Mouse (Mus musculus) mesoderm, embryonic 11.5 days (tissue): ENCODE results near the gene Sema5a.

Source experiments
- DNase-seq: peaks from one replicate; pipeline ENCODE4 v3.0.0-alpha.2; 2012; ENCODE audit warnings: low read depth, low spot score

Sema5a gene

DNA sequence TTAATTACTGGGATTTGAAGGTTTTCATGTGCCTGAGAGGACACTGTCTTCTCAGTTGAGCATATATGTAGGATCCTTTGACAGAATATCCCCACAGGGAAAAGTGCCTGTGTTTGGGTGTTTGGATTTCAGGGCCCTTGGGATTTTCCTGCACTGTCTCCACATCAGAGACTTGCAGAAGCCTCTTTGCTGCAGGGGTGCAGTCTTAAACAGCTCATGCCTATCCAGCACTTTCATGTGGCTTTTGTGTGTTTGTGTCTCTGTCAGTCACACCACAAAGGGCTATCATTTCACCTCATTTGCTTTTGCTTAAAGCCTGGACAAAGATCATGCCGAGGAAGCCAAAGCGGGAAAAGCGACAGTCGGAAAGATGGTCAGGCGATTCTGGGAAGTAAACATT lies 108.9 kb downstream of the Sema5a start:
- no peak for DNase-seq

DNA sequence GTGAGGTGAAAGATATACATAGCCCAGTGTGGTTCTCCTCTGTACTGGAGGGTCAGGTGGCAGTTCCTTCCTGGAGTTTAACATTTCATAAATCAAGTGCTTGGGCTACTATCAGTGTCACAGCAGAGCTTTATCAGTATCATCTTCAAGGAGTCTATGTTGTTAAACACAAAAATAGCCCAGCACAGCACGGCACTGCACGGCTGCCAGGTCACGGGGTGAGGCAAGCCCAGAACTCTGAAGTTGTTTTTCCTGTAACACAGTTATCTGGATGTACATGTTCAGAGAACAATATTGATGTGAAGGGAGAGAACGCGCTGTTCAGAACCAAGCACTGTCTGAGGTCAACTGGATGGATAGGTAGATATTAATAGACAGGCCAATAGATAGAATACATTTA lies 112.2 kb downstream of the Sema5a start:
- DNase-seq, result no peak

DNA sequence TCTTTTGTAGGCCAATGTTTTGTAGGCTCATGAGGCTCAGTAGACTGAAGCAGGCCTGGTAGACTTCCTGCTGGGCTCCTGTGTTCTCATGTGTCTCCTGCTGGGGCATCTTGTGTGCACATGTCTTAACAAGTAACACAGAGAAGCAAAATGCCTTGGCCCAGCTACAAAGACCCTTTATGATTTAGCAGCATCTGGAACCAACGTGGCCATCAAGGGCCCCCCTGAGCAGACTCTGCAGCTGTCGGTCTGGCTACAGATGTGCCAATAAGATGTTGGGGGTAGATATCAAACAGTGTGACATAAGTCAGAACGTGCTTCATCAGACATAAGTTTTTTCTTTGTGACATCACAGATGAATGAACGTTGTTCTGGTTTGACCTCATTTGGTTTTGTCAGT lies 123.2 kb downstream of the Sema5a start:
- DNase-seq, result peak; percentile 56

DNA sequence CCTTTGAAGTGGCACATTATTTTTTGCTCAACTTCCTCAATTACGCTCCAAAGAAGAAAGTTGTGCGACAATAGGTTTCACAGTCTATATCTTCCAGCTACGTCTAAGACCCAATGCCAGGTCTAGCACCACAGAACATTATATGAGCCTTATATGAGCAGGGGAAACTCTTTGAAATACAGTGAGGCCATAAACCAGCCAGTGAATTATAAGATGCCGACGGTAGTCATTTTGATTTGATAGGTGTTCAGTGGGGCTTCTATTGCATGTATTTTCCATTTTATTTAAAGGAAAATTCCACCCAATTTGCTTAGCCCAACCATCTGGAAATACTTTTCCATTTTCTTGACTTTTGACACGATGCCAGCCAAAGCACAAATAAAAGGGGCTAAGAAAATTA lies 126.3 kb downstream of the Sema5a start:
- DNase-seq, result no peak

DNA sequence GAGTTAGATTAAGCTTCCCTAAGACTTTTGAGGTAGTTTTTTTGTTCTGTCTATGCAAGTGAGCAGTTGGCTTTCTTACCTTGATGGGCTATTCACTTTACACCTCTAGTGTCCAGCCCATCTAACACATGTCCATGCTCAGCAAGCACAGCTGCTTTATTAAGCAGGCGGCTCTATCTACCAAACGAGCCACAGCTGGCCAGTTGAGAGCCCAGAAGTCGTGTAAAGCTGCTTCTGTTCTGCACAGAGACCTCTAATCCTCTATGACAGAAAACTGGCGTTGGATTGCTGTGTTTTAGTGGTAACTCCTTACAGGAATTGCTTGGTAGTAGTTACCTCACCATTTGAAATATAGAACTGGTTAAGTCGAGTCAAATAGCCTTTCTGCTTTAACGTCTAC lies 126.8 kb downstream of the Sema5a start:
- no peak for DNase-seq

DNA sequence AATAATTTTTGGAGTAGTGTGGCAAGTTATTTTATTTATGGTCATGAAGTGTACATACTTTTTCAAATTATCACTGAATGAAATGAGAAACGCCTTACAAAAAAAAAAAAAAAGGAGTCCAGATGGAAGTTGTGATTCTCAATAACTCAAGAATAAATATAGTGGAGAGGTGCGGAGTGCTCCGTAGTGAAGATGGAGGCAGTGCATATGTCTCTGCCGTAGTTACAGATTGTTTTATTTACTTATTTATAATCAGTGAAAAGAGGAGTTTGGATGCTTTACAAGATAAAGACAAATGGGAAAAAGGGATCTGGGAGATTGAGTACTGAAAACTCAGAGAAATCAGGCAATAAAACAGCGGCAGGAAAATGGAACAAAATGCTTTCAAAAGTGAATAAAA lies 131.7 kb downstream of the Sema5a start:
- no peak for DNase-seq

DNA sequence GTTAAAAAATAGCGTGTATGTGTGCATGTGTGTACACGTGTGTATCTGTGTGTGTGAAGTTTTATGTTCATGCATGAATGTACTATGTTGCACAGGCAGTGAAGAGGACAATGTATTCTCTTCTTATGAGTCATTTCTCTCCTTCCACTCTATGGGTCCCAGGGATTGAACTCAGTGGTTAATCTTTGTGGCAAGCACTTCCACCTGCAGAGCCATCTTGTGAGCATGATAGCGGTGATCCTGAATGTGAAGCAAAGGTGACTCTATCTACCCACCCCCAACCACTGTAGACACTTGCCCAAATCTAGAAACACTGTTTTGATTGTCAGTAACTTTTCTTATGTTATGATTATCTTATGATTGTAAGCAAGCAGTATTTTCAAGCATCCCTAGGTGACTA lies 133.2 kb downstream of the Sema5a start:
- DNase-seq, result no peak

DNA sequence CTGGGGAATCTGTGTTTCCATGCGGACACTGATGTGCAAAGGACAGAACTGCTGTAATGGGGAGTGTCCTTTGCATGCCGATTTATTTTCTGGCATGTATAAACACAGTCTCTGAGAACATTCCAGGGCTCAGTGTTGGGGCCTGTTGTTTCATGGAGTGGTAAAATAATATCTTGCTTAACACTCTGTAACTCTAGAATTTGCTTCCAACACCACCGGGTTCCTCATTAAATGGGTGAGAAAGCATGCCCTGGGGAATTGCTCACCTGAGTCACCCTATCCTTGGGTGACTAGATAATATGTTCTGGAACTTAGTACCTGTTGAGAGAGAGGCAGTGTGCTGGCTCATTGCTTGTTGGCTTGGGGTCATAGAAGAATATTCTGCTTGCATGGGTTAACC lies 135.7 kb downstream of the Sema5a start:
- DNase-seq, result no peak

DNA sequence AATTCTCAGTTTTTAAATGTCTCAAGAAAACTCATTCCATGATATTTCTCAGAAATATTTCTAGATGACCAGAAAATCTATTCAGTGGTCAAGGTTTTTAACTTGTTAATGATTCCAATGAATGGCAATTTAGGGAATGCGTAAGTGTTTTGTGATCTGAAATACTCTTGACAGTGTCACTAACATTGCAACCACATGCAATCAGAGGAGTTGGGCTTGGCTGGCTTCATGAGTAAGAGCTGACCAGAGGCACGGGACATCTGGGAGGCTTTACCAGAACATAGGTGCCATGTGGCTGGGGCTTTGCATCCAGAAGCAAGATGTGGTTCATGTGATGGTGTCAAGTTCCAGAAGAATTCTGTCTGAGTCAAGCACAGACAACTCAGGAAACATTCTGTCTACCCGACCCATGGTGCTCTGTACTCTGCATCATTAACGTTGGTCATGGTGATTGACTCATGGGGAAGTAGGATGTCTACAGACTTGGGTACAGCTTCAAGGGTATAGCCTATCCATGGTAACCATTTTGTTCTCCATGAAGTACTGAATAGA lies 138.4 kb downstream of the Sema5a start:
- no peak for DNase-seq

DNA sequence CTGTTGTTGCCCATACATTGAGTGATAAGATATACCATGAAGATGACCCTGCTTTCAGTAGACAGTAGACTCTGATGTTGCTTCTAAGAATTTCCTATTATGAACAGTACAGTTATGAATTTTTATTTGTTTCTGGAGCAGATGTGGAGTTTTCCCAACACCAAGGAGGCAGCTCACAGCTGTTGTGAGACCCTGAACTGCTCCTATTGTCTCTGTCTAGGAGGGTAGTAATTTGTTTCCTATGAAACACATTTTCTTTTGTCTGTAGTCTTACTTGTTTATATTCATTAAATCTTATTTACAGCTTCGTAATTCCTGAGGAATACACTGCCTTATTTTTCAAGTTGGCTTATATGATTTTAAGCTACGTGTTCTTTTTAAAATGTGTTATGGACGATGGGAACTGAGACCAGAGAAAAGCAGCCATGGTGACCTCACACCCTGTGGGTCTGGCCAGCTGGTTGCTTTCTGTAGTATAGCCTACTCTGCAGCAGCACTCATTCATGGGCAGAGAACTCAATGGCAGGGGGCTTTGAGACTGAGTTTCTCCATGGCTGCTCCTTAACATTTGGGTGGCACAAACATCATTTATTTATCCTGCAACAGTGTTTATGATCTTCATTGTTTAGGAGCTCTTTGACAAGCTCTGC lies 151.8 kb downstream of the Sema5a start:
- no peak for DNase-seq

DNA sequence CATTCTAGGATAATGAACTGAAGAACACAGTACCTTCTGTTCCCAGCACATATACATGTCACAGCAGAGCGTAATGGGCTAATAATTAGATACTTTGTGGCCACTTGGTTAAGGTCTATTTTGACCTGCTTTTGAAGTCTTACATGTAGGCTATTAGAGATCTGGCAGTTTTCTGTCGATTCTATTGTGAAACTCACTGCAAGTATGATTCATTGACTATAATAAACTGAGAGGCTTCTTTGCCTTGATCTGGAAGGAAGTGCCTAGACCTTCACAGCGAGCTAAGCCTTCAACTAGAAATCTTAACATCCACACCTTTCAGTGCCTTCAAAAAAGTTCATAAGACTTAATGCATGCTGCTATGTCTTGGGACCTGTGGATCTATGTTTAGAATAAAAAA lies 152.5 kb downstream of the Sema5a start:
- DNase-seq, result no peak

DNA sequence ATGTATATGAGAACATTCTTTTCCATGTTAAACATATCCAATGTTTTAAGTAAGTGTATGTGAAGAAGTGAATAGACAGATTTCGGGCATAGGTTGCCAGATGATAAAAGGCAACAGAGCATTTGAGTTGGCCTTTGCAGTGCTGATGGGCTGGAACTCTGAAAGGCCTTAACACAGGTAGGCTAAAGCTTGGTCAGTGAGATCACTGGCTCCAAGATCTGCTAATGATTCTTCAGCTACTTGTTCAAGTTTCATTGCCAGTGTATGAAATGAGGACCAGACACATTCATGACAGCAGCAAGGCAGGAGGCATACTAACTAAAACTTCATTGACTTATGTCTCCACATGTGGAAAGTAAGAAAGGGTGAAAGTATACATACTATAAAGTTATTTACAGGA lies 154.1 kb downstream of the Sema5a start:
- DNase-seq, result no peak

DNA sequence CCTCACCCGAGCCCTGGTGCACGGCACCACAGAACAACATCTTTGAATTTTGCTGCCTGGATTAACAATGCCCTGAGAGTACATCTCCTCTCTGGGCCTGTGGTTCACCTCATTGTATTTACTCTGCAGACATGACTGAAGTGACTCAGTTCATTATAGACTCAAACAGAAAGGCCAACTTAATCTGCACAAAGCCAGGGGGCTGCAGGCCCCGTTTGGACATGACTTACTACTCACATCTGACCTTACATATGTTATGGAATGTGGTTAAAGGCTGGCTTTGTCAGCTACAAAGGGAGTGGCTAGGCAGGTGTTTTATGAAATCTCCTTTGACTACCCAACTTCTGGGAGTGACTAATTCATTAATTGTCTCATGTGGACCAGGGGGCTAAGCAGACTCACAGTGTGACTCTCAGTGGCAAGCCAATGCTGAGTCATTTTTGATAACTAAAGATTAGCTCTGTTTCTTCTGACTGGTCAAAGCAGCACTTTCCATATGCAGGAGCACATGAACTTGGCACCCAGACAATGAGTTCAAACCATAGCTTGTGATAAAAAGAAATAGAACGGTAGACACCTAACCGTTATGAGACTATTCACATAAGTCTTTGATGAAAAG lies 157.4 kb downstream of the Sema5a start:
- DNase-seq, result no peak

DNA sequence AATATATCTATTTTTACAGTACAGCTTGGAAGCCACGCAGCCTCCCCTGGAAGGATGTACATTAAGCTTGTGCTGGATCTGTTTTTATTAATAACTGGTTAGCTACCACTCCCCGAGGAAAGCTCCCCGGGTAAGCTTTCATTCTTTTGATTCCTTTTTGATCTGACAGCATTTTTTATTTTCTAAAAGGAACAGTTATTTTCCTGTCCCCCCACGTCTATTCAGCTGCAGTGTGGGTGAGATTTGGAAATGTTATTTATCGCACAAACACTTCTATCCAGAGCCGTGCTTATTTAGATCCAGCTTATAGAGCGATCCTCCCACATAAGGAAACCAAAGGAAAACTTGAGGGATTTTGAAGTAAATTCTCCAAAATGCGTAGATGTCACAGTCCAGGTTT lies 158.7 kb downstream of the Sema5a start:
- DNase-seq, result no peak

DNA sequence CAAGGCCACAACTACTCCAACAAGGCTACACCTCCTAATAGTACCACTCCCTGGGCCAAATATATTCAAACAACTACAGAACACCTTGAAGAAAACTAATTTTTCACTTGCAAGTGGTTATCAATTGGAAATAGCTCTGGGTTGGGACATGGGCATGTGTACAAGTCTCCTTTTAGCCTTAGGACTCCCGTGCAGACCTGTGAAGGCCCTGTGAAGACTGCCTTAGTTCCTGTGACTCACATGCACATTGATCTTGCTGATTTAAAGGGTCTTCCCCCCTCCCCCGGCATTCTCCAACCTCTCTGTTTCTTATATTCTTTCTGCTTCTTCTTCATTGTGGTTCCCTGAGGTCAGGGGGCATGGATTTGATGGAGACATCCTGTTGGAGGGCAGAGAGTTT lies 161.8 kb downstream of the Sema5a start:
- no peak for DNase-seq

DNA sequence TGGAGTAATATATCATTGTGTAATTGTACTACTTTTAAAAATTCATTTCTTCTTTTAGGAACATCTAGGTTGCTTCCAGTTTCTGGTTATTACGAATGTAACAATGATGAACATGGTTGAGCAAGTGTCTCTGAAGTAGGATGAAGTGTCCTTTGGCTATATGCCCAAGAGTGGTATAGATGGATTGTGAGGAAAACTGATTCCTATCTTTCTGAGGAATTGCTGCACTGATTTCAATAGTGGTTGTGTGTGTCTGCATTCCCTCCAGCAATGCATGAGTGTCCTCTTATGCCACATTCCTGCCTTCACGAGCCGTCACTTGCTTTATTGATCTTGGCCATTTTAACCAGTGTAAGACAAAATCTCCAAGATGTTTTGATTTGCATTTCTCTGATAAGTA lies 163.2 kb downstream of the Sema5a start:
- DNase-seq, result no peak

DNA sequence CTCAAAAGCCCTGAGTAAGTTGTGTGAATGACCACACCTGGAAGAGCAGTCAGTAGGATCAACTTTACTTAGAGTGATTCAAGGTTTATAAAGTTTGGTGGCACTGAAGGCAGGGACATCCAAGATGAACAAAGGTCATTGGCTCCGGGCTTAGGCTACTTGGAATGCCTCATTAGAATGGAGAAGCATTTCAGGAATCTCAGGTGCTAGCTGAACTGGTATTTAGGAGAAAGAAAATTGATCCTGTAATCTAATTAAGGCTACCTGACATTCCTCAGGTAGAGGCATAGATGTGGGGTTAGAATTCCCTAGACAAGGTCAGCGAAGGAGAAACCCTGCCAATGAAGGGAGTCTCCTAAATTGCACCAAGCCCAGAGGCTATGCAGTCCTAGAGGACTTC lies 171.7 kb downstream of the Sema5a start:
- no peak for DNase-seq

DNA sequence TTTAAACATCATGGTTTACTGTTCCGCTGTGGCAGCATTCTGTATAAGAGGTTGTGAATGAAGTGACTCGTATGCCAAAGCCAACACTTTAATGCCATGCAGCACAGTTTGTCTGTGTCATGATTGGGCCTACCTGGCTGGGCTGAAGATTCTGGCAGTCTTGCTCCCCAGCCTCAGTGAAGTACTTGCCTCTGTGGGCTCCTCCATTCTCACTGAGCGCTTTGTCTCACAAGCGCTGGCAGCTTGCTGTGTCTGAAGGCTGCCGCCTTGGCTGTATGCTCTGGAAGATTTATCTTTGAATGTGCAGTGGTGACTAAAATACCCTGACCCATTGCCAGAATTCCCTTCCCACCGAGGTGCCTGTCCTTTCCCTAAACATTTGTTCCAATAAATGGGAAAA lies 178.0 kb downstream of the Sema5a start:
- DNase-seq, result no peak

DNA sequence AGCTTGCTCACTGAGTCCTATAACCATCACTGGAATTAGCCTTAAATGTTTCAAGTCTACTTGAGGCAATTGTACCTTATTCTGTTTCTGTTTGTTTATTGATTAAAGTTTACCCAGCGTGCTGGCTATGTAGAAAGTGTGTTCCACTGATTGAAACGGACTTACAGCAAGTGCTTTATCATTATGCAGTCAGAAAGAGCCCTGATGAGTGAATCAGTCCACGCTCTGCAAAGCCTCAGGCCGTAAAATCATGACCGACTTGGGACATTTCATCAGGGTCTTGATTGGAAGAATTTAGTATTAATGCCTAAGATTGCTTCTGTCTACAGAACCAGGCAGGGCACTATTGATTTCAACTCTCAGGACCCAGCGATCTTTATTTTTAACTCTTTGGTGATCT lies 178.5 kb downstream of the Sema5a start:
- DNase-seq, result no peak

DNA sequence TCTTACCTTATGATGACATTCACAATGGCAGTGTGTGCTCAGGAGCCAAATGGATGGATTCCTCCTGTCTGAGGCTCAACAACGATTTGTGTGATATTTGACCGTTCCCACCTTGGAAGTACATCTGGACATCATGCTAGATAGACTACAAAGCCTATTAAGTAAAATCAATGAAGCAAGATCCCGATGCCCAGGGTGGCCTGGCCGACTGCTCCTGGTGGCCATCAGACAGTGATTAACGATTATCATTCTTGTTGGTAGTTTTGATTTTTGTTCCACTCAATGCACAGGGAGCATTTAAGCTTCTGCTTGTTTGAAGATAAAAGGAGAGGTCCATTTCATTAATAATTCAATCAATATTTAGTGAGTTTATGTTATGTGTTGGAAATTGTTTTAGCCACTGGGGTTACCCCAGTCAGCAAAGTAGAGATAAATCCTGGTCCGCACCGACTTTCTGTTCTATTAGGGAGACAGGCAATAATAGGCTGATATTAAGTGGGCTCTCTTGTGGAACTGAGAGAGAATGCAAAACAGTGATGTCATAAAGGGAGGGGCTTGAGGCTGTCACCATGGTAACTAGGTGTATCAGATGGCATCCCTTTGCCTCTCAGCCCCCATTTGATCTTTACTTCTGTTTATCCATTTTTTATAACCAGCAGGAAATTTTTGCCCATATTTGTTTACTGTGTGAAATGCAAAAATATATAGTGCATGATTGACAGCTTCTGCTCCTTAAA lies 182.7 kb downstream of the Sema5a start:
- no peak for DNase-seq

DNA sequence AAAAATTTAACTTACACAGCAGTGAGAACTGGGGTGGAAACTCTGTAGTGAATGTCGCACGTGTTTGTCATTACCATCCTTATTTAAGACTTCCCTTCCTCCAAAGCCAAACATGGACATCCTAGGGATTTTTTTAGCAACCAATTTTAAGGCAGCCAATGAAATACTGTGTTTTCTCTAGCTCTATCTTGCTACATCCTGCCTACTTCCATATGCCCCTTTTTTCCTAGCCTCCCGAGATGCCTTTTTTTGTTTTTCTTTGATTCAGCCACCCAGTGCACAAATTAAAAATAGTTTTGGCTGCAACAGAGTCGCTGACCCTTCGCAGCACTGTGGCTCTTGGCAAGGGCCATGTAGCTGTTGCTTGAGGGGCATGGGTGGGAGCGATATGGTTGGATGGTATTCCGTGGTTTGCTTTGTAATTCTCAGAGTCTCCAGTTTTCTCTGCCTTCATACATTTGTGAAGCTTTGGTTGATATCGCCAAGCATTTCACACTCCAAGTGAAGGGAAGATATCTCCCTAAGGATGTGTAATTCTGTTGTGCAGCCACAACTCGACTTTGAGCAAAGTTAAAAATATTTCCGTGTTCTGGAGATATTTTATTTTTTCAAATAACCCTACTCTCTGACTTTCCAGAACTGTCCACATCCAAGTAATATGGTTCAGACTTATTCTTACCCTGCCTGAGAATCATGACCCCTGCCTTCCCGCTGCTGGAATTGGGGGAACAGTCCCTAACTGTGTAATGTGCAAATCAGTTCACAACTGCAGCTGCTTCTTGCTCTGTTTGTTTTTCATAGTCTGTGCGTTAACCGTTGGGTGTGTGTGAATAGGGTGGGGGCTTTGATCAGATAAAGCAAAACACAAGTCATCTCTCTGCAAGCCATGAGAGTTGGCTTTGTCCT lies 188.6 kb downstream of the Sema5a start:
- no peak for DNase-seq

DNA sequence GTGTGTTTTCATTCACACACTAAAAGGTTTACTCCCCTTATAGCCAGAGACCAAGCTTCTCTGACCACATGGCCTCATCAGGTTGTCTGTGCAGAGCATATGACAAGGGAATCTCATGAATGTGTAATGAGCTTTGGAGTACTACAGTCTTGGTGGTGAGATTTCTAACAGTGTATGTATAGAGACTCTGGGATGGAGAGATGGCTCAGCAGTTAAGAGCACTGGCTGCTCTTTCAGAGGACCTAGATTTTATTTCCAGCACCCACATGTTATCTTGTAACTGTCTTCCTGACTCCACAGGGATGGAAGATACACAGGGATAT lies 189.2 kb downstream of the Sema5a start:
- no peak for DNase-seq
